Mouse (Mus musculus) thymus, postnatal 25 days (tissue): ENCODE results near the gene Dnajc10.

Source experiments
- DNase-seq: peaks from one replicate; pipeline ENCODE4 v3.0.0; 2022

Dnajc10 gene

DNA sequence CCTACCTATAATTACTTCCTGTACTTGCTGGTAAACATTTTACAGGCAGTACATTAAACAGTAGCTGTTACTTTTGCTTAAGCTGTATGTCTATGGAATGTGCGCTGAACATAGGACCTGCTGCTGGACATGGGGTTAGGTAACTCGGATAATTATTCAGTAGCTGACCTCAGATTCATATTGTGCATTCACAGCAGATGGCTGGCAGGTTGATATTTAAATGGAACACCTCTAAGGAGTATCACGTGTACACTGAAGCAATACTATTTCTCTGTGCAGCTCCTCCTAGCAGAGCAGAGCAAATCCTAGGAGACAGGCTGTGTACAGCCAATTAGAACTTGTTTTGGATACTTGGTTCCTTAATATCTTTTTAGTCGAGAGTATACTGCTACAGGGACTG, 39.3 kb downstream of the Dnajc10 start:
- no peak for DNase-seq

GRCm38 (mm10) chr2:80356656-80357231, 41.5 kb downstream of the Dnajc10 start:
- DNase-seq: no peak

DNA sequence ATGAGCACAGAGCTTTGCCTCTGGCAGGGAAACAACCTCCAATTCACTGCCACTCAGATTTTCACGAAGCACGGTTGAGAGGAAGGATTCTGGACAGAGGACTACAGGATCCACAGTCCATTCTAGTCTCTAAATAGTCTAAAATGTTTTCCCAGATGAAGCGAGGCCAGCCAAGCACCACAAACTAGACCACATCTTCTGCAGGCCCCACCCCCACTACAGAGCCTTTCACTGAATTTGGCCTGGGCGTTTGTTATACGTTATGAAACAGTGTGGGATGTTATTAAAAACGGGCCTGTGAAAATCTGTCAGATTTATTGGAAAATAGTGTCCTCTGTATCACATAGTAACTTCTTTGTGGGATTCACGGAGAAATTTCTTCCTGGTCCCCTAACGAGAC, 56.2 kb downstream of the Dnajc10 start:
- DNase-seq: no peak

DNA sequence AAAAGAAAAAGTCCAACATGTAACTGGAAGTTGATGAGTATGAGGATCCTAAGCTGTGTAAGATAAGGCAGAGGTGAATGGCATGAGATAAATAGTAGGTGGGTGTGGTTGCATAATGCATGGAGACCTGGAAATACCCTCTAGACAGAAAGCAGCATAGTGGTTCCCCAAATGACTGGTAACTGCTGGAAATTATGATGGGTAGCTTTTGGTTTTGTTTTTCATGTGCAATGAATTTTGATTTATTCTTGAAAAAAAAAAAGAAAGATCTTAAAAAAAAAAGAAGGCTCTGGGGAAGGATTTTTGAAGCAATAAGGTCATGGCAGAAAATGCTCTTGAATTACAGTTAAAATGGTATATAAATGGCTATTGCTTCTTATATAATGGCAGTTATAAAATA, 59.6 kb downstream of the Dnajc10 start:
- no peak for DNase-seq

GRCm38 (mm10) chr2:80379848-80380247, 64.6 kb downstream of the Dnajc10 start:
- no peak for DNase-seq

DNA sequence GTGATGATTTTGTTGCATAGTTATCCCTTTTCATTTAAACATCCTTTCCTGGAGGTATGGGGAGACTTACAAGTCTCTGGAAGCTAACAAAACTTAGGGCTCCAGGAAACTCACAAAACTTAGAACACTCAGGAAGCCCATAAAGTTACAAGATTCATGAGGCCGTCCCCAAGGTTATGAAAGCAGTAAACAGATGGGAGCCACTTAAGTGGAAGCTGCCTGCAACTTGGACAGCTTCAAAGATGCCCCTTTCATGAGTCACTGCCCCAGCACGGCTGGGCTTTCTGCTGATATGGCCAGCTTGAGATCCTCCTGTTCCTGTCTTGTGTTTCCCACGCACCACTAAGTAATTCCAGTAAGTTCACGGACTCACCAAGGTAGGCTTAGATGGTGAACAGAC, 69.2 kb downstream of the Dnajc10 start:
- no peak for DNase-seq

- DNase-seq: no peak
Observed at GRCm38 (mm10) chr2:80386255-80386654, 71.0 kb downstream of the Dnajc10 start.

GRCm38 (mm10) chr2:80387668-80388067, 72.4 kb downstream of the Dnajc10 start:
- DNase-seq: no peak

DNA sequence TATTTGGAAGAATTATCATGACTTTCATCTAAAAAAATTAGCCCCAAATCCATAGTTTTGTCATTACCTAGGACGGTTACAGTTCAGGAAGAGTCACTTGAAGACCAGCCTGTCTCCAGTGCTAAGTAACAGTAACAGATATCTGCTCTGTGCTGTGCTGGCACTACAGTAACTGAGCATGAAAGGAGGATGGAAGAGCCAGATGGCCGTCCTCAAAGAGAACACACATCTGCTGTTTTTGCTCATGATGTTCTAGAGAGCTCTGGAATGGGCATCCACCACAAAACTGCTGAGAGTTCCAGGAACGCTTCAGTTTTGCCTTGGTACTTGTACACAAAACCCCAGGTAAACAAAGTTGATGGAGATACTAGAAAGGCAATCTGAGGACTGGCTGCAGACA, 73.1 kb downstream of the Dnajc10 start:
- DNase-seq: no peak

- DNase-seq: no peak
Observed at GRCm38 (mm10) chr2:80396057-80396456, 80.8 kb downstream of the Dnajc10 start.

DNA sequence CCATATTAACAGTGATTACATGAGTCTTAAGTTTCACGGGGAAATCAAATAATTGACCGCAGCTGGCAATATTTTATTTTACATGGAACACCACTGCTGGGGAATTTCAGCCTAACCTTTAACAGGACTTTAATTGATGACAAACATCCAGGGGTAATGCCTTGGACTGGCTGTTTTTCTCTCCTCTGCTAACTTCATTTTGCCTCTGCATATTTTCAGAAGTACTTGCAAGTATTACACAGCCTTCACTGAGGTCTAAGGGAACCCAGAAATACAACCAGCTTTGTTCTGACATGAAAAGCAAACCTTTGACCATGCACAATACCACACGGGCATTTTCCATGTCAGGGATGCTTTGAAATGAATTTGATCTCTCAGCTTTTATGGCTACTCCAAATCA, 81.6 kb downstream of the Dnajc10 start:
- no peak for DNase-seq

GRCm38 (mm10) chr2:80398595-80399099, 83.4 kb downstream of the Dnajc10 start:
- no peak for DNase-seq
